Mouse (Mus musculus) bone marrow, adult 2 months (tissue): ENCODE results near the gene Cisd2.

Source experiments
- CTCF ChIP-seq: fragments of 200-500 bp; IDR thresholded peaks from 2 replicates; pipeline ENCODE4 v1.5.1; 2011; ENCODE audit warnings: low read length, control low read depth; ENCODE audit not compliant: control insufficient read depth, insufficient read depth
- POLR2A ChIP-seq: fragments of 200-500 bp; IDR thresholded peaks from 2 replicates; pipeline ENCODE4 v1.6.1; 2011; ENCODE audit warnings: low read depth, mild to moderate bottlenecking, control low read depth, low read length, borderline replicate concordance; ENCODE audit not compliant: control insufficient read depth

DNA sequence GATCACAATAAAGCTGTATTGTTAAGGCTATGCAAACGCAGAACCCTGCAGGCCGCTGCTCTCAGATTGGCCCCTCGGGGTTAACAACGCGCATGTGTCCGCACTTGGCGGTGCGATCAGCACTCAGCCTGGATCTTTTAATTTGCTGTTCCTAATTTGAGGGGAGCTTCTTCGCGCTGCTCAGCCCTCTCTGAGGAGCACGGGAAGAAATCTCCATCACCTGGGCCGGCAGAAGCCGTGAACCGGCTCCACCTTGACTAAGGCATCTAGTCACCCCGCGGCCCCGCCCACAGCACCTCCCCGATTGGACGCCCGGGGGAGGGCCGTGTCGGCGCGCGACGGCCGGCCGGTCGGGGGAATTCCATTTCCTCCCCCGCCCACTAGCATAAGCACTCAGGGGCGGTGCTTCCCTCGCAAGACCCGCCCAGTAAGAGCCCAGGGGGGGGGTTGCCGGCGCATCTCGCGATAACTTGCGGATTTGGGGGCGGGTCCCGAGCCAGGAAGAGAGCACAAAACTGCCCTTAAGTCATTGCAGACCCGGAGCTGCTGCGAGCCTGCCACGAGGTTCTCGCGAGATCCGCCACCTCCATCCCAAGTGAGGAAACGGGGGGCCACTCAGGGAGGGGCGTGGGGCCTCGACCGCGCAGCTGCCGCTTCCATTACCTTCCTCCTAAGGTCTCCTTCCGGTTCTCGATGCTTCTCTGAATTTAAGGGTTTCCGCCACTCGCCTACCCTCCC is 14.2 kb upstream of the Cisd2 start, which contains the start of gene Ube2d3:
- TF ChIP-seq CTCF = no peak
- TF ChIP-seq POLR2A = peak; percentile 74; the same call in 1 of the 2 replicates
